Mouse (Mus musculus) hindbrain, embryonic 13.5 days (tissue): ENCODE data around the gene Rab8b. TPM values are rescaled to one million over a fixed set of nuclear protein-coding genes. Genes with fewer than 3 reads are reported as not detected.
"Not testable (repeated sequence)": the region's sequence is repeated elsewhere in the genome, so short reads cannot be mapped to it uniquely, and the experiment has no call there.

Experiments used
- ATAC-seq: fragments of 200-750 bp; cut with Nextera tagmentation; 2 replicates; pipeline ENCODE4 v1.8.0; 2017; ENCODE audit warnings: moderate TSS enrichment; ENCODE audit not compliant: low FRiP score
- H3K27ac ChIP-seq: fragments of 300-500 bp; sonication (generic); 2 replicates; pipeline ENCODE4 v1.5.1; 2015; ENCODE audit warnings: inconsistent platforms, mild to moderate bottlenecking, moderate library complexity
- H3K27me3 ChIP-seq: fragments of 300-500 bp; sonication (generic); 2 replicates; pipeline ENCODE4 v1.6.1; 2015; ENCODE audit warnings: mild to moderate bottlenecking, inconsistent platforms
- H3K36me3 ChIP-seq: fragments of 300-500 bp; sonication (generic); 2 replicates; pipeline ENCODE4 v1.6.1; 2015; ENCODE audit warnings: mild to moderate bottlenecking, inconsistent platforms
- H3K4me1 ChIP-seq: fragments of 300-500 bp; sonication (generic); replicated peaks from 2 replicates; pipeline ENCODE4 v1.6.1; 2015; ENCODE audit warnings: inconsistent platforms
- H3K4me2 ChIP-seq: fragments of 300-500 bp; sonication (generic); 2 replicates; pipeline ENCODE4 v1.6.1; 2015; ENCODE audit warnings: inconsistent platforms, mild to moderate bottlenecking, moderate library complexity
- H3K4me3 ChIP-seq: fragments of 300-500 bp; sonication (generic); 2 replicates; pipeline ENCODE4 v1.5.1; 2015; ENCODE audit warnings: mild to moderate bottlenecking, inconsistent platforms
- H3K9ac ChIP-seq: fragments of 300-500 bp; sonication (generic); 2 replicates; pipeline ENCODE4 v1.6.1; 2015; ENCODE audit warnings: mild to moderate bottlenecking, inconsistent platforms
- H3K9me3 ChIP-seq: fragments of 300-500 bp; sonication (generic); 2 replicates; pipeline ENCODE4 v1.6.1; 2016; ENCODE audit warnings: inconsistent platforms
- WGBS: fragments of 180-500 bp; shearing (Covaris S2); methylation state at CpG from one replicate; pipeline ENCODE4 v1.1.7; 2015; 5-methylcytosine and 5-hydroxymethylcytosine counted together
- polyA plus RNA-seq: library from polyadenylated mRNA; unstranded; fragments of >200 nt; fragmentation: Nextera tagmentation; extraction: Ambion mirVana; gene quantifications from 2 replicates; pipeline ENCODE4 v1.2.1, GENCODE M21; 2015

The Rab8b gene
- polyA plus RNA-seq, 1 experiment from 2014 or later, result 38.4 TPM

DNA sequence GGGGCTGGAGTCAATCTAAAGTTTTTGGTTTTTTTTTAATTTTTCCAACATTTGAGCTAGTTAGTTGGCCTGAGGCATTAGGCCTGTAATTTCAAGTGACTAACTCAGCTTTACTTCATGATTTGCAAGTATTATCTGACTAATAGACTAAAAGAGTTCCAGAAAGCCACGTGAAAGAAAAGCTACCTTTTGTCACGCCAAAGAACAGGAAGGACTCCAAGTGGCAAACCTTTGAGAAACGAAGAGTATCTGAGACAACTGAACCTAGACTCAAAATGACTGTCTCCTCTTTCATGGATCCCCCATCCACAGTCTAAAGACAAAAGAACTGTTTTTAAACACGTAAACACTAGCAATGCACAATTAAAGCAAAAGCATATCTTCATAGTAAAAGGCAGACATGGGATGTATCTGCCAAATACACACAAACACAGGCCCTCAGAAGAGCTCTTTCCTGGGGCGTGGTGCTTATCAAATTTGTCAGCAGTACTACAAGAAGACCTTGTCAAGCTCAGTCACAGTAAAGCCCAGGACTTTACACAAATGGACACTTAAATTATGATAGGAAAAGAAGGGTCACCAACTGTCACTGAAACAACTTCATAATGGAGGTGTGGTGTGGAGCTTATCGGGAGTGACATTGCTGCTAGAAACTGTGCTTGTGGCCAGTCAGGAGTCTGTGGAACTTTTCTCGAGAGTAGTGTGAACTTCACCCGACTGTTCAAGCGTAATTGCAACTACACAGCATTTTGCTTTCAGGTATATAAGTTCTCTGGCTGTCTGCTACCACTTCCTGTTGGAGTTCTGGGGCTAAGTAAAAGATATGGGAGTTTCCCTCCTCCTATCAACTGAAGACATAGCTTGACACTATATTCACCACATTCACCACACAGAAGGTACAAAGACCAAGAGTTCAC is 3.4 kb downstream of the Rab8b start:
- H3K27me3 ChIP-seq, result no peaks in the 10 kb centered on the region
- no peak overlapping the region for H3K27ac ChIP-seq
- H3K9ac ChIP-seq, result no peak overlapping the region
- 91% methylated on average over 9 of the region's 9 CpGs for WGBS
- ATAC-seq, result no peak
- H3K36me3 ChIP-seq, result no peaks in the 10 kb centered on the region
- no peak overlapping the region for H3K4me2 ChIP-seq
- H3K4me1 ChIP-seq, result peaks cover 63% of the 10 kb centered on the region
- no peak overlapping the region for H3K4me3 ChIP-seq
- H3K9me3 ChIP-seq, result no peaks in the 10 kb centered on the region

DNA sequence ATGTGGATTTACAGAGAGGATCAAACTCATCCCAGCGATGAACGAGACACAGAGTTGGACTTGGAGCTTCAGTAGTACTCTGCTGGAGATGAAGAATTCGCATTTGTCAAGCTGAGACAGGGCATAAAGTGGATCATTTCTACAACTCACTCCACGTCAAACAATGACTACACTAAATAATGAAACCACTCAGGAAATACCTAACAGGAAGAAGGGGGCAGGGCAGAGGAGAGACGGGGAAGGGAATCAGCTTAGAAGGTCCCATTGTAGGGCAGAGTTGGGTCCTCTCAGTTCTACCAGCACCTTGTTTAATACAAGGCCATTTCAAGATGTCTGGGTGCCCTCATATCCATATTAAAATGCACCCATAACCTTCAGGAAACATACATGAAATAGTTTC is 4.1 kb downstream of the Rab8b start:
- H3K4me1 ChIP-seq, result peaks cover 65% of the 10 kb centered on the region
- no peak overlapping the region for H3K27ac ChIP-seq
- ATAC-seq, result no peak
- no peak overlapping the region for H3K4me3 ChIP-seq
- H3K9ac ChIP-seq, result no peak overlapping the region
- H3K9me3 ChIP-seq, result no peaks in the 10 kb centered on the region
- no peak overlapping the region for H3K4me2 ChIP-seq
- no peaks in the 10 kb centered on the region for H3K36me3 ChIP-seq
- 81% methylated on average over 5 of the region's 5 CpGs for WGBS
- no peaks in the 10 kb centered on the region for H3K27me3 ChIP-seq

GRCm38 (mm10) chr9:66914540-66914939 is 4.9 kb downstream of the Rab8b start:
- Histone ChIP-seq H3K9me3 (no peaks in the 10 kb centered on the region), H3K4me2 (no peak overlapping the region), H3K9ac (no peak overlapping the region), H3K27ac (no peak overlapping the region), H3K36me3 (no peaks in the 10 kb centered on the region), H3K4me3 (no peak overlapping the region), H3K4me1 (peaks cover 65% of the 10 kb centered on the region), H3K27me3 (no peaks in the 10 kb centered on the region)
- ATAC-seq, result no peak
- WGBS, result 97% methylated on average over 3 of the region's 3 CpGs

DNA sequence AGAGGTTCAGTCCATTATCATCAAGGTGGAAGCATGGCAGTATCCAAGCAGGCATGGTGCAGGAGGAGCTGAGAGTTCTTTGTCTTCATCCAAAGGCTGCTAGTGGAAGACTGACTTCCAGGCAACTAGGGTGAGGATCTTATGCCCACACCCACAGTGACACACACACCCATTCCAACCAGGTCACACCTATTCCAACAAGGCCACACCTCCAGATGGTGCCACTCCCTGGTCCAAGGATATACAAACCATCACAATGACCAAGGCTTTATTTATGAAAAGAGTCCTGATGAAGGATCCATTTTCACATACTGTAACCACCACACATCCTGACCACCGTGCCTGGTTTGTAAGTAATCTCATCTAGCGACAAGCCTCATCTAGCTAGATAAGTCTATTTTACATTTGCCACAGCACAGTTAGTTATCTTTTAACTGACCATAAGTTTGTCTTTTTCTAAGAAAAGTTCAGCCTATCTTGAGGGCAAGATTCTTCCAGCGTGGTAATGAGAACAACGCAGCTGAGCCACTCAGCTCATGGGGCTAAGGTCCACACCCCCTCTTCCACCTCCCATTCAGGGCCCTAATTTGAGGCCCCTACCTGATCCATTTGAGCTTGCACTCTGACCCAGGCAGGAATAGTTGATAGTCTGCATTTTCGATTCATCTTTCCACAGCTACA is 6.1 kb downstream of the Rab8b start:
- ATAC-seq, H3K4me2 ChIP-seq, H3K9me3 ChIP-seq, H3K27ac ChIP-seq, H3K36me3 ChIP-seq, H3K4me3 ChIP-seq, H3K9ac ChIP-seq, H3K27me3 ChIP-seq: not testable (repeated sequence)
- peaks cover 61% of the 10 kb centered on the region for H3K4me1 ChIP-seq
- 93% methylated on average over 5 of the region's 5 CpGs for WGBS

GRCm38 (mm10) chr9:66912304-66912703 is 7.2 kb downstream of the Rab8b start:
- H3K27me3 ChIP-seq, result no peaks in the 10 kb centered on the region
- H3K36me3 ChIP-seq, result no peaks in the 10 kb centered on the region
- no peak overlapping the region for H3K4me2 ChIP-seq
- H3K4me1 ChIP-seq, result peaks cover 55% of the 10 kb centered on the region
- no peaks in the 10 kb centered on the region for H3K9me3 ChIP-seq
- no peak overlapping the region for H3K9ac ChIP-seq
- no peak for ATAC-seq
- H3K27ac ChIP-seq, result no peak overlapping the region
- H3K4me3 ChIP-seq, result no peak overlapping the region

- Histone ChIP-seq H3K4me3 (no peak overlapping the region), H3K4me2 (no peak overlapping the region), H3K27ac (no peak overlapping the region), H3K27me3 (no peaks in the 10 kb centered on the region), H3K36me3 (no peaks in the 10 kb centered on the region), H3K9me3 (no peaks in the 10 kb centered on the region), H3K4me1 (peaks cover 55% of the 10 kb centered on the region), H3K9ac (no peak overlapping the region)
- ATAC-seq, result no peak
- WGBS, result 90% methylated on average over 5 of the region's 5 CpGs
Measured at GRCm38 (mm10) chr9:66910677-66911076, 8.8 kb downstream of the Rab8b start.

GRCm38 (mm10) chr9:66909922-66910321 is 9.6 kb downstream of the Rab8b start:
- no peaks in the 10 kb centered on the region for H3K27me3 ChIP-seq
- H3K9ac ChIP-seq, result no peak overlapping the region
- no peak overlapping the region for H3K4me2 ChIP-seq
- ATAC-seq, result no peak
- no peak overlapping the region for H3K27ac ChIP-seq
- H3K4me1 ChIP-seq, result peaks cover 49% of the 10 kb centered on the region
- H3K9me3 ChIP-seq, result no peaks in the 10 kb centered on the region
- H3K4me3 ChIP-seq, result no peak overlapping the region
- no peaks in the 10 kb centered on the region for H3K36me3 ChIP-seq
- WGBS, result 87% methylated on average over 7 of the region's 7 CpGs

DNA sequence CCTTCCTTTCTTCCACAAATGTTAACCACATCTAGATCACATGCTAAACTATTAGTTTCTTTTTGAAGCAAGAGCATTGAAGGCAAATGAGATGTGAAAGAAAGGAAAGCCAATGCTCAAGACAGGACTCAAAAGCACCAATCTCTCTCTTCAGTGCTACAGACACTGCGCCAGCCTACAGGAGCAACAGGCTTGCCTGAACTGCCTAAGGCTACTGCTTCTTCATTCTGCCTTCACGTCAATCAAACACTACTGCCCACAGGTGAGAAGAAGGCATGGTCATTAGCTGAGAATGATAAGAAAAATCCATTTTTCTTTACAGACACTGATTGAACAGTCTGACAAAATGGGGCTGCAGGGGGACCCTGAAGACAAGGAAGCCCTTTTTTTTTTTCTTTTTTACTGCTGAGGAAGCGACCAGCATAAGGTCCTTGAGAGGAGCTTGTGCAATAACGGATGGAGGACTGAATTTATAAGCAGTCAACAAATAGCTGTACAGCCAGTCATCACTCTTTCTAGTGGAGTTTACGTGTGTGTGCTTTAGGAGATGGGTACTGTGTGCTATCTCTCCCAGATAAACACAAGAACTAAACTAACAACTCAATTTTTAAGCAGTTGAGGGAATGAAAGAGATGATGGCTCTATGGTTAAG is 11.6 kb downstream of the Rab8b start:
- no peak for ATAC-seq
- no peaks in the 10 kb centered on the region for H3K36me3 ChIP-seq
- no peak overlapping the region for H3K9ac ChIP-seq
- H3K9me3 ChIP-seq, result no peaks in the 10 kb centered on the region
- WGBS, result 86% methylated on average over 5 of the region's 5 CpGs
- H3K27ac ChIP-seq, result no peak overlapping the region
- no peak overlapping the region for H3K4me2 ChIP-seq
- no peaks in the 10 kb centered on the region for H3K27me3 ChIP-seq
- no peak overlapping the region for H3K4me3 ChIP-seq
- H3K4me1 ChIP-seq, result peaks cover 35% of the 10 kb centered on the region

GRCm38 (mm10) chr9:66907126-66907525 is 12.4 kb downstream of the Rab8b start:
- Histone ChIP-seq H3K9ac (no peak overlapping the region), H3K9me3 (no peaks in the 10 kb centered on the region), H3K4me2 (no peak overlapping the region), H3K4me1 (peaks cover 32% of the 10 kb centered on the region), H3K27me3 (no peaks in the 10 kb centered on the region), H3K4me3 (no peak overlapping the region), H3K36me3 (no peaks in the 10 kb centered on the region), H3K27ac (no peak overlapping the region)
- WGBS, result 93% methylated on average over 8 of the region's 8 CpGs
- no peak for ATAC-seq

DNA sequence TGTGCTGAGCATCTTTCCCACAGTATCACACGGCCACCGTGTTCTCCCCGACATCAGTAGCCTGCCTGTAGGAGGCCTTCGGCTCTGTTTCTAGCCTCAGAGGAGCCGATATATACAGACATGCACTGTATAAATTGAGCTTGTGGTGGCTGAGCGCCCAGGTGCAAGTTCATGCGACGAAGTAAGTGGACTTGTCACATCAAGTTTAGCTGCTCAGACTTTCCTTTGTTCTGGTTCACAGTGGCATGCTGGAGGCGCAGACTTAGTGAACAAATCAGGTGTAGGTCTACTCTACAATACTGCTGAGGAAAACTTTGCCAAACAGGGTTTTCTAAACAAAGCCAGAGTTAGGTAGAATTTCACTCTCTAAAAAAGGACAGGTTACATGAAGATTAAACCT is 13.5 kb downstream of the Rab8b start:
- ATAC-seq, result no peak
- 74% methylated on average over 9 of the region's 9 CpGs for WGBS
- no peak overlapping the region for H3K9ac ChIP-seq

GRCm38 (mm10) chr9:66899526-66899925 is 20.0 kb downstream of the Rab8b start:
- Histone ChIP-seq H3K27ac (no peak overlapping the region), H3K4me1 (peaks cover 18% of the 10 kb centered on the region), H3K4me3 (no peak overlapping the region), H3K27me3 (no peaks in the 10 kb centered on the region), H3K9ac (no peak overlapping the region), H3K9me3 (no peaks in the 10 kb centered on the region), H3K4me2 (no peak overlapping the region), H3K36me3 (no peaks in the 10 kb centered on the region)
- ATAC-seq, result no peak
- 83% methylated on average over 4 of the region's 4 CpGs for WGBS

More for the DNA sequence above, 13.5 kb downstream of the Rab8b start:
- Histone ChIP-seq H3K27me3 (no peaks in the 10 kb centered on the region), H3K27ac (peak overlapping the region; percentile 40), H3K36me3 (no peaks in the 10 kb centered on the region), H3K4me1 (peaks cover 22% of the 10 kb centered on the region), H3K4me2 (no peak overlapping the region), H3K4me3 (no peak overlapping the region), H3K9me3 (no peaks in the 10 kb centered on the region)

GRCm38 (mm10) chr9:66899072-66899471 is 20.4 kb downstream of the Rab8b start:
- no peaks in the 10 kb centered on the region for H3K27me3 ChIP-seq
- H3K9me3 ChIP-seq, result no peaks in the 10 kb centered on the region
- H3K4me1 ChIP-seq, result peaks cover 18% of the 10 kb centered on the region
- no peak overlapping the region for H3K27ac ChIP-seq
- ATAC-seq, result no peak
- H3K4me3 ChIP-seq, result no peak overlapping the region
- H3K4me2 ChIP-seq, result no peak overlapping the region
- no peaks in the 10 kb centered on the region for H3K36me3 ChIP-seq
- H3K9ac ChIP-seq, result no peak overlapping the region
- 86% methylated on average over 2 of the region's 2 CpGs for WGBS
